12 mouse cellular contexts compared by ENCODE assay signal in genomic region chr2:91180706-91181105, GRCm38 (mm10). TPM values are rescaled to one million over a fixed set of nuclear protein-coding genes. Genes with fewer than 3 reads are reported as not detected.
DNase-seq lines count a peak whose midpoint lies in the region; ATAC-seq and TF ChIP-seq lines count a peak whose summit lies in the region.
"Had no signal": no experiment of that assay in that cellular context is flagged by ENCODE, and none has a peak within 500 bp of the region (broad histone marks: within the 10 kb centered on the region; RNA-seq: fewer than 3 reads in every experiment).

No protein-coding gene starts in this region.

- WGBS in forebrain, embryonic 13.5 days, result 71% methylated on average over 5 of the region's 5 CpGs
- 75% methylated on average over 5 of the region's 5 CpGs for WGBS in forebrain, embryonic 11.5 days
- 72% methylated on average over 5 of the region's 5 CpGs for WGBS in neural tube, embryonic 12.5 days
- 67% methylated on average over 5 of the region's 5 CpGs for WGBS in midbrain, embryonic 15.5 days
- 78% methylated on average over 5 of the region's 5 CpGs for WGBS in intestine, postnatal 0 days

- H3K27me3 ChIP-seq in forebrain, embryonic 13.5 days, result no peaks in the 10 kb centered on the region
- no peaks in the 10 kb centered on the region for H3K27me3 ChIP-seq in forebrain, embryonic 11.5 days (ENCODE audit: control insufficient read depth, insufficient read depth, low read length)
- H3K27me3 ChIP-seq in neural tube, embryonic 12.5 days (replicated peaks), result no peaks in the 10 kb centered on the region
- no peaks in the 10 kb centered on the region for H3K27me3 ChIP-seq in midbrain, embryonic 15.5 days (replicated peaks)
- H3K27me3 ChIP-seq in intestine, postnatal 0 days (replicated peaks; ENCODE audit: control insufficient read depth, insufficient read depth, low read length), result no peaks in the 10 kb centered on the region
- H3K27me3 ChIP-seq: embryonic facial prominence, embryonic 15.5 days had no signal

- H3K36me3 ChIP-seq in forebrain, embryonic 13.5 days (ENCODE audit: poor library complexity, severe bottlenecking), result peaks cover 25% of the 10 kb centered on the region
- H3K36me3 ChIP-seq in forebrain, embryonic 11.5 days (ENCODE audit: control insufficient read depth, insufficient read depth, low read length), result no peaks in the 10 kb centered on the region
- peaks cover 21% of the 10 kb centered on the region for H3K36me3 ChIP-seq in neural tube, embryonic 12.5 days
- H3K36me3 ChIP-seq in midbrain, embryonic 15.5 days (replicated peaks), result peaks cover 24% of the 10 kb centered on the region
- H3K36me3 ChIP-seq in intestine, postnatal 0 days (ENCODE audit: control insufficient read depth, insufficient read depth), result peaks cover 11% of the 10 kb centered on the region

- no peak overlapping the region for H3K4me3 ChIP-seq in forebrain, embryonic 13.5 days
- H3K4me3 ChIP-seq in forebrain, embryonic 11.5 days (ENCODE audit: low read depth, low read length), result no peak overlapping the region
- H3K4me3 ChIP-seq in neural tube, embryonic 12.5 days, result no peak overlapping the region
- H3K4me3 ChIP-seq in midbrain, embryonic 15.5 days, result 0 out of 2 replicates have a peak overlapping the region, but pooled peaks have one; percentile 65
- no peak overlapping the region for H3K4me3 ChIP-seq in intestine, postnatal 0 days (ENCODE audit: low read depth, low read length)
- H3K4me3 ChIP-seq: embryonic facial prominence, embryonic 15.5 days had no signal

- peaks cover 31% of the 10 kb centered on the region for H3K4me1 ChIP-seq in forebrain, embryonic 13.5 days
- peaks cover 7% of the 10 kb centered on the region; the same call in 1 of the 2 replicates for H3K4me1 ChIP-seq in forebrain, embryonic 11.5 days (replicated peaks; ENCODE audit: control insufficient read depth, insufficient read depth, low read length)
- peaks cover 22% of the 10 kb centered on the region for H3K4me1 ChIP-seq in neural tube, embryonic 12.5 days
- H3K4me1 ChIP-seq in midbrain, embryonic 15.5 days, result peaks cover 31% of the 10 kb centered on the region
- no peaks in the 10 kb centered on the region; the same call in 1 of the 2 replicates for H3K4me1 ChIP-seq in intestine, postnatal 0 days (replicated peaks; ENCODE audit: control insufficient read depth, insufficient read depth, low read length)

- TF ChIP-seq CTCF in intestine, postnatal 0 days (IDR thresholded peaks at IDR 0.05; ENCODE audit: low read depth), result no peak

- no peaks in the 10 kb centered on the region for H3K9me3 ChIP-seq in forebrain, embryonic 13.5 days (replicated peaks)
- no peaks in the 10 kb centered on the region for H3K9me3 ChIP-seq in forebrain, embryonic 11.5 days (ENCODE audit: control insufficient read depth, low read length)
- no peaks in the 10 kb centered on the region for H3K9me3 ChIP-seq in neural tube, embryonic 12.5 days
- H3K9me3 ChIP-seq in midbrain, embryonic 15.5 days, result no peaks in the 10 kb centered on the region
- H3K9me3 ChIP-seq in intestine, postnatal 0 days (ENCODE audit: control insufficient read depth), result no peaks in the 10 kb centered on the region
- H3K9me3 ChIP-seq: embryonic facial prominence, embryonic 15.5 days had no signal

- peak overlapping the region; percentile 80 for H3K4me2 ChIP-seq in forebrain, embryonic 13.5 days
- H3K4me2 ChIP-seq in forebrain, embryonic 11.5 days (ENCODE audit: low read depth, low read length, severe bottlenecking), result no peak overlapping the region
- H3K4me2 ChIP-seq in neural tube, embryonic 12.5 days (replicated peaks), result peak overlapping the region; percentile 80; the same call in 1 of the 2 replicates
- H3K4me2 ChIP-seq in midbrain, embryonic 15.5 days, result peak overlapping the region; percentile 83
- no peak overlapping the region for H3K4me2 ChIP-seq in intestine, postnatal 0 days (replicated peaks; ENCODE audit: low read depth)
- H3K4me2 ChIP-seq: embryonic facial prominence, embryonic 15.5 days had no signal

- peak overlapping the region; percentile 85; the same call in 1 of the 2 replicates for H3K9ac ChIP-seq in forebrain, embryonic 13.5 days
- no peak overlapping the region for H3K9ac ChIP-seq in forebrain, embryonic 11.5 days (ENCODE audit: low read length)
- H3K9ac ChIP-seq in neural tube, embryonic 12.5 days, result no peak overlapping the region
- peak overlapping the region; percentile 85 for H3K9ac ChIP-seq in midbrain, embryonic 15.5 days
- no peak overlapping the region for H3K9ac ChIP-seq in intestine, postnatal 0 days (ENCODE audit: low read depth, low read length)
- H3K9ac ChIP-seq: embryonic facial prominence, embryonic 15.5 days had no signal

- DNase-seq in forebrain, embryonic 11.5 days (ENCODE audit: low spot score), result no peak
- no peak for DNase-seq in neural tube, embryonic 10.5 days (ENCODE audit: extremely low spot score, low spot score)
- DNase-seq in right cerebral cortex, postnatal 36 days (ENCODE audit: low spot score in 2 of 2), result no peak
- DNase-seq in urinary bladder, postnatal 4 days (ENCODE audit: low spot score in 2 of 2), result no peak
- DNase-seq: adrenal gland, adult 8-10 months; kidney, postnatal 4 days had no signal

- ATAC-seq in forebrain, embryonic 13.5 days, result no peak
- no peak for ATAC-seq in forebrain, embryonic 11.5 days (replicated peaks; ENCODE audit: low FRiP score)
- ATAC-seq in neural tube, embryonic 12.5 days (ENCODE audit: low FRiP score, low read depth), result no peak
- ATAC-seq in midbrain, embryonic 15.5 days (replicated peaks), result no peak
- ATAC-seq in intestine, postnatal 0 days, result no peak
- ATAC-seq: intestine, embryonic 16.5 days had no signal

- H3K27ac ChIP-seq in forebrain, embryonic 13.5 days, result no peak overlapping the region
- no peak overlapping the region for H3K27ac ChIP-seq in forebrain, embryonic 11.5 days (ENCODE audit: low read depth, low read length)
- no peak overlapping the region for H3K27ac ChIP-seq in neural tube, embryonic 12.5 days
- H3K27ac ChIP-seq in midbrain, embryonic 15.5 days, result no peak overlapping the region
- H3K27ac ChIP-seq in intestine, postnatal 0 days (ENCODE audit: low read depth, low read length), result no peak overlapping the region
- H3K27ac ChIP-seq: embryonic facial prominence, embryonic 15.5 days had no signal

RNA-seq across cellular contexts. Expression of gene Madd, which starts 2.9 kb away (rescaled TPM):
- polyA plus RNA-seq in forebrain, embryonic 13.5 days (2015; fragmentation: Nextera tagmentation; extraction: Ambion mirVana), result 34.1 and 38.5 TPM in 2 replicates
- 23.3 and 26.9 TPM in 2 replicates for polyA plus RNA-seq in forebrain, embryonic 11.5 days (2014; fragmentation: Nextera tagmentation; extraction: Ambion mirVana)
- polyA plus RNA-seq in neural tube, embryonic 12.5 days (2016; fragmentation: Nextera tagmentation; extraction: Ambion mirVana), result 42.0 and 51.8 TPM in 2 replicates
- 65.4 and 69.3 TPM in 2 replicates for polyA plus RNA-seq in midbrain, embryonic 15.5 days (2015; fragmentation: Nextera tagmentation; extraction: Ambion mirVana)
- 3.1 and 4.7 TPM in 2 replicates for polyA plus RNA-seq in intestine, postnatal 0 days (2015; fragmentation: Nextera tagmentation; extraction: Ambion mirVana)

RNA-seq across cellular contexts. Expression of gene Nr1h3, which starts 21.9 kb away (rescaled TPM):
- polyA plus RNA-seq in forebrain, embryonic 13.5 days (2015; fragmentation: Nextera tagmentation; extraction: Ambion mirVana), result 1.4 and 1.9 TPM in 2 replicates
- 1.6 and 2.0 TPM in 2 replicates for polyA plus RNA-seq in forebrain, embryonic 11.5 days (2014; fragmentation: Nextera tagmentation; extraction: Ambion mirVana)
- 1.0 and 1.7 TPM in 2 replicates for polyA plus RNA-seq in neural tube, embryonic 12.5 days (2016; fragmentation: Nextera tagmentation; extraction: Ambion mirVana)
- polyA plus RNA-seq in midbrain, embryonic 15.5 days (2015; fragmentation: Nextera tagmentation; extraction: Ambion mirVana), result 2.7 and 3.0 TPM in 2 replicates
- 22.7 TPM in 2 replicates for polyA plus RNA-seq in intestine, postnatal 0 days (2015; fragmentation: Nextera tagmentation; extraction: Ambion mirVana)

RNA-seq across cellular contexts. Expression of gene Acp2, which starts 22.0 kb away (rescaled TPM):
- polyA plus RNA-seq in forebrain, embryonic 13.5 days (2015; fragmentation: Nextera tagmentation; extraction: Ambion mirVana), result 30.2 and 33.3 TPM in 2 replicates
- polyA plus RNA-seq in forebrain, embryonic 11.5 days (2014; fragmentation: Nextera tagmentation; extraction: Ambion mirVana), result 28.7 and 36.7 TPM in 2 replicates
- polyA plus RNA-seq in neural tube, embryonic 12.5 days (2016; fragmentation: Nextera tagmentation; extraction: Ambion mirVana), result 35.3 and 39.8 TPM in 2 replicates
- polyA plus RNA-seq in midbrain, embryonic 15.5 days (2015; fragmentation: Nextera tagmentation; extraction: Ambion mirVana), result 37.2 and 43.6 TPM in 2 replicates
- polyA plus RNA-seq in intestine, postnatal 0 days (2015; fragmentation: Nextera tagmentation; extraction: Ambion mirVana), result 20.4 and 20.5 TPM in 2 replicates

RNA-seq across cellular contexts. Expression of gene Ddb2, which starts 56.1 kb away (rescaled TPM):
- polyA plus RNA-seq in forebrain, embryonic 13.5 days (2015; fragmentation: Nextera tagmentation; extraction: Ambion mirVana), result 11.8 and 12.0 TPM in 2 replicates
- 9.9 and 10.8 TPM in 2 replicates for polyA plus RNA-seq in forebrain, embryonic 11.5 days (2014; fragmentation: Nextera tagmentation; extraction: Ambion mirVana)
- polyA plus RNA-seq in neural tube, embryonic 12.5 days (2016; fragmentation: Nextera tagmentation; extraction: Ambion mirVana), result 7.5 and 9.3 TPM in 2 replicates
- 18.1 and 18.8 TPM in 2 replicates for polyA plus RNA-seq in midbrain, embryonic 15.5 days (2015; fragmentation: Nextera tagmentation; extraction: Ambion mirVana)
- polyA plus RNA-seq in intestine, postnatal 0 days (2015; fragmentation: Nextera tagmentation; extraction: Ambion mirVana), result 4.4 and 6.1 TPM in 2 replicates

Comparison
In these comparisons a context has a peak if more than half of its experiments do, and no peak if none do; other contexts are left out.
1. H3K4me2 ChIP-seq: peak in forebrain, embryonic 13.5 days (single experiment), neural tube, embryonic 12.5 days (single experiment) and midbrain, embryonic 15.5 days (single experiment); none in forebrain, embryonic 11.5 days (single experiment) and intestine, postnatal 0 days (single experiment).
2. H3K9ac ChIP-seq: peak in forebrain, embryonic 13.5 days (single experiment) and midbrain, embryonic 15.5 days (single experiment); none in forebrain, embryonic 11.5 days (single experiment), neural tube, embryonic 12.5 days (single experiment) and intestine, postnatal 0 days (single experiment).